Mouse (Mus musculus) limb, embryonic 14.5 days (tissue): ENCODE measurements around the gene Itm2c. TPM values are rescaled to one million over a fixed set of nuclear protein-coding genes. Genes with fewer than 3 reads are reported as not detected.

Experiments
- ATAC-seq: fragments of 200-750 bp; cut with Nextera tagmentation; 2 replicates; pipeline ENCODE4 v1.8.0; 2017; ENCODE audit warnings: low read depth, moderate number of reproducible peaks, moderate TSS enrichment; ENCODE audit not compliant: low FRiP score
- DNase-seq: peaks from one replicate; pipeline ENCODE4 v3.0.0-alpha.2; 2015; ENCODE audit warnings: low spot score
- H3K27ac ChIP-seq: fragments of 300-500 bp; sonication (generic); replicated peaks from 2 replicates; pipeline ENCODE4 v1.5.1; 2014; ENCODE audit warnings: low read depth, mild to moderate bottlenecking, low read length, moderate library complexity, mixed read lengths
- H3K27me3 ChIP-seq: fragments of 300-500 bp; sonication (generic); 2 replicates; pipeline ENCODE4 v1.6.1; 2014; ENCODE audit warnings: low read length, mixed read lengths; ENCODE audit not compliant: control insufficient read depth, insufficient read depth
- H3K36me3 ChIP-seq: fragments of 300-500 bp; sonication (generic); 2 replicates; pipeline ENCODE4 v1.6.1; 2014; ENCODE audit warnings: mild to moderate bottlenecking, low read length, moderate library complexity, mixed read lengths; ENCODE audit not compliant: control insufficient read depth, insufficient read depth
- H3K4me1 ChIP-seq: fragments of 300-500 bp; sonication (generic); 2 replicates; pipeline ENCODE4 v1.6.1; 2014; ENCODE audit warnings: antibody characterized with exemption, low read length, mixed read lengths; ENCODE audit not compliant: control insufficient read depth, insufficient read depth
- H3K4me2 ChIP-seq: fragments of 300-500 bp; sonication (generic); replicated peaks from 2 replicates; pipeline ENCODE4 v1.6.1; 2014; ENCODE audit warnings: low read depth, mild to moderate bottlenecking, low read length, moderate library complexity; ENCODE audit not compliant: severe bottlenecking
- H3K4me3 ChIP-seq: fragments of 300-500 bp; sonication (generic); replicated peaks from 2 replicates; pipeline ENCODE4 v1.5.1; 2014; ENCODE audit warnings: low read length
- H3K9ac ChIP-seq: fragments of 300-500 bp; sonication (generic); 2 replicates; pipeline ENCODE4 v1.6.1; 2014; ENCODE audit warnings: mild to moderate bottlenecking, low read depth, low read length, moderate library complexity; ENCODE audit not compliant: severe bottlenecking
- H3K9me3 ChIP-seq: fragments of 300-500 bp; sonication (generic); 2 replicates; pipeline ENCODE4 v1.6.1; 2016; ENCODE audit warnings: low read length; ENCODE audit not compliant: control insufficient read depth
- POLR2A ChIP-seq: fragments of 200-500 bp; IDR thresholded peaks from 2 replicates; pipeline ENCODE4 v1.8.0; 2012; ENCODE audit warnings: inconsistent platforms, mild to moderate bottlenecking, moderate library complexity, borderline replicate concordance; ENCODE audit not compliant: insufficient read depth, insufficient read length; ENCODE audit errors: extremely low read depth
- WGBS: fragments of 180-500 bp; shearing (Covaris S2); extraction: QIAGEN DNeasy Blood & Tissue Kit; methylation state at CpG from one replicate; pipeline ENCODE4 v1.1.7; 2014; 5-methylcytosine and 5-hydroxymethylcytosine counted together
- polyA plus RNA-seq, 2 experiments: library from polyadenylated mRNA; depleted of rRNA in 1 of 2; stranded (reverse) in 1 of 2; unstranded in 1 of 2; fragments of >200 nt; fragmentation: Nextera tagmentation in 1 of 2; extraction: Ambion mirVana in 1 of 2; gene quantifications; 2 replicates each; pipeline versions ENCODE4 v1.2.1 to v1.2.3; 2012 to 2014

The Itm2c gene
- polyA plus RNA-seq, 2 experiments, result 181 to 213 TPM

DNA sequence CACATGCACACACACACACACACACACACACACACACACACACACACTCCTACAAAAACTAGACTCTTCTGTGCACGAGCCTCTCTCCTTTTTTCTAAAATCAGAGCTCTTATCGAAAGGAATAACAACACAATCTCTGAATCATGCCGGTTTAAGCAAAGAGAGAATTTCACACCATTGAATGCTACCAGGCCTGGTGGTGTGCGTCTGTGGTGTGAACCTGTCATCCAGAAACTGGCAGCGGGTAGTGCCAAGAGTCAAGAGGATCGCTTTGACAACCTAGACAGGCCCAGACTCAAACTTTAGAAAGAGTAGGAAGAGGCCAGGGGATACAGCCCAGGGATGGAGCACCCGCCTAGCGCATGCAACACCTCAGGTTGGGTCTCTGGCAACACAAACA lies 48.2 kb downstream of the Itm2c start:
- Histone ChIP-seq H3K9me3 (peaks cover 3% of the 10 kb centered on the region; the same call in 1 of the 2 replicates), H3K36me3 (no peaks in the 10 kb centered on the region), H3K4me1 (no peaks in the 10 kb centered on the region), H3K4me2 (no peak overlapping the region), H3K27ac (no peak overlapping the region), H3K27me3 (no peaks in the 10 kb centered on the region), H3K4me3 (no peak overlapping the region), H3K9ac (no peak overlapping the region)
- DNase-seq (no peak), ATAC-seq (no peak)
- 81% methylated on average over 8 of the region's 8 CpGs for WGBS
- TF ChIP-seq POLR2A, result no peak

DNA sequence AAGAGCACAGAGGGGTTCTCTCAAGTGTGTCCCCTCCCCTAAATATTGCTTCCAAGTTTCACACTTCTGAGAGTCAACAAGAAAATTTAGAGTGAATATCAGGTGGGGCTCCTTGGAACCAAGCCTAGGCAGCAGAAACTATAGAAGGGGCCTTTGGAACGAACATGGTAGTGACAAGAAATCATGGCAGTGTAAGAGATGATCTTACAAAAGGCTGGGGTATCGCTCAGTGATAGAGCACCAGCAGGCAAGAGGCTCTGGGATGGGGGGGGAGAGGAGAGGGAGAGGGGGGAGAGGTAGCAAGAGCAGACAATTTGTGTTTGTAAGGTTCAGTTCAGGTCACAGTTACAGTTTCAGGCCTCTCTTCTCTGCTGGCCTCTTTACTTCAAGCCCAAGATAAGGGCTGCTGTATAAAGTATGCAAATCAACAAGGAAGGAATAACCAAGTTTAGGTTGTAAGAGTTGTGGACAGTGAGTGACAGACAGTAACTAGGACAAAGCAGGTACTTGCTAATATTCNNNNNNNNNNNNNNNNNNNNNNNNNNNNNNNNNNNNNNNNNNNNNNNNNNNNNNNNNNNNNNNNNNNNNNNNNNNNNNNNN lies 55.1 kb downstream of the Itm2c start:
- DNase-seq (no peak), ATAC-seq (no peak)
- Histone ChIP-seq H3K36me3 (no peaks in the 10 kb centered on the region), H3K9ac (no peak overlapping the region), H3K9me3 (peaks cover 3% of the 10 kb centered on the region; the same call in 1 of the 2 replicates), H3K4me3 (no peak overlapping the region), H3K27ac (no peak overlapping the region), H3K4me2 (no peak overlapping the region), H3K27me3 (no peaks in the 10 kb centered on the region), H3K4me1 (no peaks in the 10 kb centered on the region)
- WGBS, result 81% methylated on average over 2 of the region's 2 CpGs
- TF ChIP-seq POLR2A, result no peak

DNA sequence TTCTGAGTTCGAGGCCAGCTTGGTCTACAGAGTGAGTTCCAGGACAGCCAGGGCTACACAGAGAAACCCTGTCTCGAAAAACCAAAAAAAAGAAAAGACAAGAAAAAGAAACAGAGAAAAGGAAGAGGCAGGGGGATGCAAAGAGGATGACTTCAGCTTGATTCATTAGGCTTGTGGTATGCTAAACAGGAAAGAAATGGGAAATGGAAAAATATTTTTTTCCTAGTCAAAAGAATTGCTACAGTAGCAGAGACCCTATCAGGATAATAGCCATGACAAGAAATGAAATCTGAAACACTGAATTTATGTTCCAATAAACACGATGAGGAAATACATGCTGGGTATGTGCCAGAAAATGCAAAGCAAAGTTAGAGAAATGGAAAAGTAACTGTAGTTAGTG lies 61.1 kb downstream of the Itm2c start:
- Histone ChIP-seq H3K9me3 (no peaks in the 10 kb centered on the region), H3K4me1 (peaks cover 4% of the 10 kb centered on the region; the same call in 1 of the 2 replicates), H3K27me3 (no peaks in the 10 kb centered on the region), H3K27ac (no peak overlapping the region), H3K4me3 (no peak overlapping the region), H3K9ac (no peak overlapping the region), H3K4me2 (no peak overlapping the region), H3K36me3 (no peaks in the 10 kb centered on the region)
- no peak for ATAC-seq
- WGBS, result 57% methylated on average over 3 of the region's 3 CpGs
- DNase-seq, result no peak
- no peak for TF ChIP-seq POLR2A

DNA sequence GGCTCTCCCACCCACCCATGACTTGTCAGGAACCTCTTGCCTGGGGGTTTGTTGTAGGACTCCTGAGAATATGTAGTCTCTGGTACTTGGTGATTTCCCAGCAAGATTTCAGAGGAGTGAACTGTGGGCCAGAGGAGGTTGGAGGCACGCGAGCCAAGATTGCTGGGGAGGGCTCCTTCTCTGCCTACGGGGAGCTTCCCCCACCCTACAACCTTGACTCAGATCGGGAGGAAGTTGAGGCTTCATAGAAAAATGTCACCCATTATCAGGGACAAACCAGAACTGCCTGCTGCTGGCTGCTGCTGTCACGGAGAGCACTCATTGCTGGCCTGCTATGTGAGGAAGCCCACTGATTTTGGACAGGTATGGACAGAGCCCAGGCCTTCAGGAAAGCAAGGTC lies 63.2 kb downstream of the Itm2c start:
- Histone ChIP-seq H3K9ac (no peak overlapping the region), H3K9me3 (no peaks in the 10 kb centered on the region), H3K4me3 (no peak overlapping the region), H3K4me1 (peaks cover 4% of the 10 kb centered on the region; the same call in 1 of the 2 replicates), H3K27ac (no peak overlapping the region), H3K4me2 (no peak overlapping the region), H3K36me3 (no peaks in the 10 kb centered on the region), H3K27me3 (no peaks in the 10 kb centered on the region)
- DNase-seq (no peak), ATAC-seq (no peak)
- 84% methylated on average over 5 of the region's 5 CpGs for WGBS
- TF ChIP-seq POLR2A, result no peak

DNA sequence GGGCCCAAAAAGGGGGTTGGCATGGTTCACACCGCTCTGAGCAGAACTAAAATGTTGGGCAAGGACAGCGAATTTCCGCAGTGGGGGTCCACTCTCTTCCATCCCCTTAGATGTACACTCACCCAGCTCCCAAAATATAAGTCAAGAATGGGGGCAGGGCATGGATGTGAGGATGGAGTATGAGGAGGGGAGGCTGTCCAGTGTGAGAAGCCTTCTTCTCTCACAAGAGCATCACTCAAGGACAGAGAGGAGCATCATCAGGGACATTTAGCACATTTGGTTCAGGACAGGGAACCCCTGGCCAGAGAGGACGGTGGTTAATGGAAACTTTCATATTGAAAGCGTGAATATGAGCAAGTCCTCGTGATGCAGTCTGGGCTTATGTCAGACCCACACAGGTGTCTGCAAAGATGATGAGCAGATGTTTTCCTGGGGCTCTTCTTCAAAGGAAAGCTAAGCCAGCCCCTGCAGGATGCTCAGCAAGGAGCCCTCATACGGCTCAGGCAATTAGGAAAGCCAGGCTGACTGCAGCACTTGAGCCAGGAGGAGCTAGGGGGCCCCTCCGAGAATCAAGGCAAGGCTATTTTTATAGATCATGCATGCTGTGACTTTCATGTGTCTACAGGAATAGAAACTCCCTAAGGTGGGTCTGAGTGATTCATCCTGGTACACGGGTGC lies 64.0 kb downstream of the Itm2c start:
- H3K9me3 ChIP-seq, result no peaks in the 10 kb centered on the region
- H3K4me1 ChIP-seq, result peaks cover 4% of the 10 kb centered on the region; the same call in 1 of the 2 replicates
- H3K9ac ChIP-seq, result no peak overlapping the region
- WGBS, result 39% methylated on average over 9 of the region's 9 CpGs
- no peak for ATAC-seq
- H3K36me3 ChIP-seq, result no peaks in the 10 kb centered on the region
- no peak overlapping the region for H3K4me3 ChIP-seq
- no peaks in the 10 kb centered on the region for H3K27me3 ChIP-seq
- no peak for DNase-seq
- no peak overlapping the region for H3K4me2 ChIP-seq
- no peak overlapping the region for H3K27ac ChIP-seq
- TF ChIP-seq POLR2A, result no peak

Other genes with a start within 250 kb of the Itm2c start
- 0.59 and 1.2 TPM in 2 replicates for gene Sp100, start 244.3 kb upstream of the Itm2c start, polyA plus RNA-seq (2012; rRNA removed)
- gene Sp100, start 244.3 kb upstream of the Itm2c start, polyA plus RNA-seq (2014; fragmentation: Nextera tagmentation; extraction: Ambion mirVana), result 0.39 and 1.5 TPM in 2 replicates
- 2.8 and 3.1 TPM in 2 replicates for gene A630001G21Rik, start 115.6 kb upstream of the Itm2c start, polyA plus RNA-seq (2012; rRNA removed)
- 1.4 and 1.7 TPM in 2 replicates for gene A630001G21Rik, start 115.6 kb upstream of the Itm2c start, polyA plus RNA-seq (2014; fragmentation: Nextera tagmentation; extraction: Ambion mirVana)
- 59.4 and 61.4 TPM in 2 replicates for gene Cab39, start 100.8 kb upstream of the Itm2c start, polyA plus RNA-seq (2012; rRNA removed)
- gene Cab39, start 100.8 kb upstream of the Itm2c start, polyA plus RNA-seq (2014; fragmentation: Nextera tagmentation; extraction: Ambion mirVana), result 48.9 and 49.2 TPM in 2 replicates
- 1.2 and 1.3 TPM in 2 replicates for gene 4933407L21Rik, start 34.2 kb downstream of the Itm2c start, polyA plus RNA-seq (2012; rRNA removed)
- 0.66 and 0.73 TPM in 2 replicates for gene 4933407L21Rik, start 34.2 kb downstream of the Itm2c start, polyA plus RNA-seq (2014; fragmentation: Nextera tagmentation; extraction: Ambion mirVana)
- gene Gpr55, start 66.7 kb downstream of the Itm2c start, polyA plus RNA-seq (2012; rRNA removed), result 0.11 and 0.12 TPM in 2 replicates
- gene Gpr55, start 66.7 kb downstream of the Itm2c start, polyA plus RNA-seq (2014; fragmentation: Nextera tagmentation; extraction: Ambion mirVana), result not detected in 2 replicates
- gene Spata3, start 122.5 kb downstream of the Itm2c start, polyA plus RNA-seq (2012; rRNA removed), result not detected in 2 replicates
- not detected in 2 replicates for gene Spata3, start 122.5 kb downstream of the Itm2c start, polyA plus RNA-seq (2014; fragmentation: Nextera tagmentation; extraction: Ambion mirVana)
- 0.57 and 0.93 TPM in 2 replicates for gene 2810459M11Rik, start 151.6 kb downstream of the Itm2c start, polyA plus RNA-seq (2012; rRNA removed)
- gene 2810459M11Rik, start 151.6 kb downstream of the Itm2c start, polyA plus RNA-seq (2014; fragmentation: Nextera tagmentation; extraction: Ambion mirVana), result 0.32 and 0.50 TPM in 2 replicates
- gene Psmd1, start 170.1 kb downstream of the Itm2c start, polyA plus RNA-seq (2012; rRNA removed), result 73.2 and 79.2 TPM in 2 replicates
- gene Psmd1, start 170.1 kb downstream of the Itm2c start, polyA plus RNA-seq (2014; fragmentation: Nextera tagmentation; extraction: Ambion mirVana), result 157 and 161 TPM in 2 replicates
- gene Htr2b, start 217.7 kb downstream of the Itm2c start, polyA plus RNA-seq (2012; rRNA removed), result 0.78 and 1.1 TPM in 2 replicates
- gene Htr2b, start 217.7 kb downstream of the Itm2c start, polyA plus RNA-seq (2014; fragmentation: Nextera tagmentation; extraction: Ambion mirVana), result 1.3 and 1.7 TPM in 2 replicates
- gene Gm21972, start 239.4 kb downstream of the Itm2c start, polyA plus RNA-seq (2012; rRNA removed), result 0.36 and 0.89 TPM in 2 replicates
- gene Gm21972, start 239.4 kb downstream of the Itm2c start, polyA plus RNA-seq (2014; fragmentation: Nextera tagmentation; extraction: Ambion mirVana), result 0.47 and 0.59 TPM in 2 replicates